Mouse (Mus musculus) macrophage (primary cell): ENCODE measurements at regions not wholly inside any gene's neighbourhood (a gene's known extent, or its start where the extent isn't known, plus 50 kb on each side); places are given as distances from the start of the nearest gene placed in this dataset.

Experiments used
- H3K27ac ChIP-seq: fragments of 350-480 bp; formaldehyde crosslinking; 2 replicates; pipeline ENCODE4 v1.9.0; 2021
- H3K36me3 ChIP-seq: fragments of 350-480 bp; formaldehyde crosslinking; 2 replicates; pipeline ENCODE4 v1.9.0; 2021; ENCODE audit errors: inconsistent target
- H3K4me3 ChIP-seq: fragments of 350-480 bp; formaldehyde crosslinking; 2 replicates; pipeline ENCODE4 v1.9.0; 2021; ENCODE audit errors: inconsistent target
- H3K79me2 ChIP-seq: fragments of 350-480 bp; formaldehyde crosslinking; 2 replicates; pipeline ENCODE4 v1.9.0; 2021; ENCODE audit errors: inconsistent target
- WGBS: methylation state at CpG from one replicate; pipeline ENCODE4 v1.1.7; 2026; ENCODE audit warnings: inconsistent platforms; ENCODE audit not compliant: missing documents; 5-methylcytosine and 5-hydroxymethylcytosine counted together

GRCm38 (mm10) chr16:21308513-21308912, 104.0 kb downstream of the Ephb3 start:
- no peaks in the 10 kb centered on the region for H3K79me2 ChIP-seq
- no peaks in the 10 kb centered on the region for H3K36me3 ChIP-seq
- 100% methylated on average over 8 of the region's 8 CpGs for WGBS
- no peak overlapping the region for H3K27ac ChIP-seq
- H3K4me3 ChIP-seq, result no peak overlapping the region

- H3K27ac ChIP-seq, result peak overlapping the region; percentile 22; the same call in 1 of the 2 replicates
- H3K79me2 ChIP-seq, result no peaks in the 10 kb centered on the region
- no peaks in the 10 kb centered on the region for H3K36me3 ChIP-seq
- peak overlapping the region; percentile 20; the same call in 1 of the 2 replicates for H3K4me3 ChIP-seq
- WGBS, result 10% methylated on average over 33 of the region's 35 CpGs
Observed at GRCm38 (mm10) chr16:21310636-21311615, 106.4 kb downstream of the Ephb3 start.

- no peak overlapping the region for H3K4me3 ChIP-seq
- H3K36me3 ChIP-seq, result no peaks in the 10 kb centered on the region
- H3K79me2 ChIP-seq, result no peaks in the 10 kb centered on the region
- no peak overlapping the region for H3K27ac ChIP-seq
Observed at GRCm38 (mm10) chr16:21311781-21312180, 107.2 kb downstream of the Ephb3 start.

GRCm38 (mm10) chr16:21315751-21316151, 107.2 kb upstream of the Vps8 start:
- no peaks in the 10 kb centered on the region for H3K36me3 ChIP-seq
- H3K27ac ChIP-seq, result no peak overlapping the region
- H3K4me3 ChIP-seq, result no peak overlapping the region
- 28% methylated on average over 6 of the region's 6 CpGs for WGBS
- no peaks in the 10 kb centered on the region for H3K79me2 ChIP-seq

- H3K27ac ChIP-seq, result no peak overlapping the region
- no peaks in the 10 kb centered on the region for H3K36me3 ChIP-seq
- H3K79me2 ChIP-seq, result no peaks in the 10 kb centered on the region
- 83% methylated on average over 7 of the region's 7 CpGs for WGBS
- H3K4me3 ChIP-seq, result no peak overlapping the region
Observed at GRCm38 (mm10) chr16:21318009-21318639, 104.8 kb upstream of the Vps8 start.

- H3K4me3 ChIP-seq, result no peak overlapping the region
- 68% methylated on average over 9 of the region's 9 CpGs for WGBS
- H3K27ac ChIP-seq, result no peak overlapping the region
- no peaks in the 10 kb centered on the region for H3K36me3 ChIP-seq
- no peaks in the 10 kb centered on the region for H3K79me2 ChIP-seq
Observed at GRCm38 (mm10) chr16:21318640-21319365, 104.1 kb upstream of the Vps8 start.

- H3K27ac ChIP-seq, result no peak overlapping the region
- WGBS, result 83% methylated on average over 2 of the region's 2 CpGs
- H3K4me3 ChIP-seq, result no peak overlapping the region
- no peaks in the 10 kb centered on the region for H3K79me2 ChIP-seq
- no peaks in the 10 kb centered on the region for H3K36me3 ChIP-seq
Observed at GRCm38 (mm10) chr16:21320284-21320683, 102.6 kb upstream of the Vps8 start.

- no peak overlapping the region for H3K27ac ChIP-seq
- H3K36me3 ChIP-seq, result no peaks in the 10 kb centered on the region
- 91% methylated on average over 18 of the region's 18 CpGs for WGBS
- H3K79me2 ChIP-seq, result no peaks in the 10 kb centered on the region
- H3K4me3 ChIP-seq, result no peak overlapping the region
Observed at GRCm38 (mm10) chr16:21321188-21322070, 101.5 kb upstream of the Vps8 start.

GRCm38 (mm10) chr16:21322437-21322836, 100.5 kb upstream of the Vps8 start:
- WGBS, result 94% methylated on average over 10 of the region's 10 CpGs
- Histone ChIP-seq H3K4me3 (no peak overlapping the region), H3K36me3 (no peaks in the 10 kb centered on the region), H3K27ac (no peak overlapping the region), H3K79me2 (no peaks in the 10 kb centered on the region)

- WGBS, result 93% methylated on average over 3 of the region's 3 CpGs
- no peaks in the 10 kb centered on the region for H3K79me2 ChIP-seq
- no peak overlapping the region for H3K27ac ChIP-seq
- no peaks in the 10 kb centered on the region for H3K36me3 ChIP-seq
- no peak overlapping the region for H3K4me3 ChIP-seq
Observed at GRCm38 (mm10) chr16:21323446-21324034, 99.4 kb upstream of the Vps8 start.

- Histone ChIP-seq H3K79me2 (peaks cover 17% of the 10 kb centered on the region), H3K36me3 (no peaks in the 10 kb centered on the region)
Observed at GRCm38 (mm10) chr16:21327969-21328368, 94.9 kb upstream of the Vps8 start.

GRCm38 (mm10) chr16:21329199-21329598, 93.7 kb upstream of the Vps8 start:
- Histone ChIP-seq H3K4me3 (no peak overlapping the region), H3K27ac (no peak overlapping the region), H3K79me2 (peaks cover 17% of the 10 kb centered on the region), H3K36me3 (no peaks in the 10 kb centered on the region)
- 97% methylated on average over 6 of the region's 6 CpGs for WGBS

More at GRCm38 (mm10) chr16:21327969-21328368, 94.9 kb upstream of the Vps8 start:
- Histone ChIP-seq H3K4me3 (no peak overlapping the region), H3K27ac (no peak overlapping the region)
- 96% methylated on average over 4 of the region's 4 CpGs for WGBS

GRCm38 (mm10) chr16:21331229-21331628, 91.7 kb upstream of the Vps8 start:
- Histone ChIP-seq H3K4me3 (no peak overlapping the region), H3K36me3 (no peaks in the 10 kb centered on the region), H3K79me2 (peaks cover 17% of the 10 kb centered on the region), H3K27ac (no peak overlapping the region)
- WGBS, result 95% methylated on average over 5 of the region's 5 CpGs
